Mouse (Mus musculus): Measurements from ENCODE around the gene Gab2. TPM values are rescaled to one million over a fixed set of nuclear protein-coding genes. Genes with fewer than 3 reads are reported as not detected.
A peak's percentile ranks its signal among the peaks of the same experiment; 100 is the strongest.
"Not testable (repeated sequence)": the region's sequence is repeated elsewhere in the genome, so short reads cannot be mapped to it uniquely, and the experiment has no call there.

Gene Gab2
- total and polyA plus RNA-seq, 2 experiments from 2014 or later = 15.7 to 36.8 TPM

DNA sequence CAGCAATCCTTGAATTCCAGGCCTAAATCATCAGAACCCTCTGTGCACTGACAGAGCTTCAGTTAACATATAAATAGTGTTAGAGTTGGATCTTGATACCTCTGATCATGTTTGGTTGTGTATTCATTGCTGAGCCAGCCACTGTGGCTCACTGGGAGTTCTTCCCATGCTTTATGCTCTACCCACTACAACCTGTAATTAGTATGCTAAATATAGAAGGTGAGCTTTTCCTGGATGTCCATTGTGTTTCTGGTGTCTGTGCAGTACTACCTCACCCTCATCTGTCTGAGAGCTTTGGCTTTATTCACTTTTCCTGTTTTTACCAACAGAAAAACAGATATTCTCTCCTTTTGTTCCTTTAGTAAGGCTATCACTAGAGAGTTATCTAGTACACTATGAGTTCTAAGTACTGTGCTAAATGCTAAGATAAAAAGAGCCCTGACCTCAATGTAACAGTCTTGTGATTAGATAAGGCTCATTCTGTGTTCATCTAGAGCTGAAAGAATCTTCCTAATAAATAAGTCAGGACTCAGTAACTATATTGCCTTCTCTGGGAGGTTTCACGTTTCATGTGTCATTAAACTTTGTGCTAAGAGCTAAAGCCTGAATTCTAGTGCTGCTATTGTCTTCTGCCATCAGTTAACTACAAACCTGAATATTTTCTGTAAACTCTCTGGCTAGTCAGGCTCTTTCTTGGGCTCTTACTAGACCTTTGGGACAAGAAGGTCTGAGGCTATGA, 127.6 kb downstream of the Gab2 start:
- WGBS = 85% methylated on average over 1 of the region's 1 CpGs
- Histone ChIP-seq H3K4me3 (ENCODE audit: low read depth, low read length) (no peak overlapping the region), H3K27ac (ENCODE audit: low read depth, low read length) (no peak overlapping the region), H3K36me3 (ENCODE audit: insufficient read depth, low read length) (no peaks in the 10 kb centered on the region), H3K4me2 (ENCODE audit: low read depth, low read length, poor library complexity, severe bottlenecking) (no peak overlapping the region), H3K9ac (replicated peaks; ENCODE audit: low read length, poor library complexity, severe bottlenecking) (no peak overlapping the region), H3K4me1 (ENCODE audit: insufficient read depth, low read length) (no peaks in the 10 kb centered on the region), H3K27me3 (ENCODE audit: insufficient read depth, low read length) (no peaks in the 10 kb centered on the region), H3K9me3 (ENCODE audit: low read length) (no peaks in the 10 kb centered on the region)
- no peak for TF ChIP-seq CTCF (IDR thresholded peaks at IDR 0.05)
- no peak for ATAC-seq (ENCODE audit: low FRiP score)
- no peak for DNase-seq (ENCODE audit: low spot score)

DNA sequence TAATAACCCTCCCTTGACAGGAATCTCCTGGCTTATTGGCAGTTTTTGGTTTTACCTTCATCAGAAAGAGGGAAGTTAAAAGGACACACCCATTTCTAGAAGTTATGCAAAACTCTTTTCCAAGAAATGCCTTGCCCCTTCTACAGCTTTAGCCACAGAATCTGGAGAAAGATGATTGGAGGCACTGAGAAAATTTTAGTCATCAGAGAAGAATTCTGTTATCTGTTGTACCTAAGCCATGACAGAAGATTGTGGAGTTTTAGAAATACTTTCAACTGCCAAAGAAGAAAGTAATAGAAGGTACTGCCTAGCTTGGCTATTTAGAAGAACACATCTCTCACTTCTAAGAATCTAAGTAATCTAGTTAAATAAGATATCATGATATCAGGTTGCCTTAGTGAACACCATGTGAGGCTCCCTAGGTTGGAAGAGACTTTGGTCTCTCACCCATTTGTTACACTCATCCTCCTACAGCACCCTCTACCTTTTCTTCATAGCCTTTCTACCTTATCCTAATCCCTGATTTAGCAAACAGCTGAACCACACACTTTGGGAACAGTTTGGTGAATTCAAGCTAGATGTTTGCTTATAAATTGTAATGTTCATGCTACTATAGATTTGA, 128.8 kb downstream of the Gab2 start:
- Histone ChIP-seq H3K27ac (ENCODE audit: low read depth, low read length) (no peak overlapping the region), H3K4me2 (ENCODE audit: low read depth, low read length, poor library complexity, severe bottlenecking) (no peak overlapping the region), H3K4me3 (ENCODE audit: low read depth, low read length) (no peak overlapping the region), H3K9ac (replicated peaks; ENCODE audit: low read length, poor library complexity, severe bottlenecking) (no peak overlapping the region), H3K36me3 (ENCODE audit: insufficient read depth, low read length) (no peaks in the 10 kb centered on the region), H3K27me3 (ENCODE audit: insufficient read depth, low read length) (no peaks in the 10 kb centered on the region), H3K9me3 (ENCODE audit: low read length) (no peaks in the 10 kb centered on the region), H3K4me1 (ENCODE audit: insufficient read depth, low read length) (no peaks in the 10 kb centered on the region)
- DNase-seq (ENCODE audit: low spot score) (no peak), ATAC-seq (ENCODE audit: low FRiP score) (no peak)
- no peak for TF ChIP-seq CTCF (IDR thresholded peaks at IDR 0.05)

DNA sequence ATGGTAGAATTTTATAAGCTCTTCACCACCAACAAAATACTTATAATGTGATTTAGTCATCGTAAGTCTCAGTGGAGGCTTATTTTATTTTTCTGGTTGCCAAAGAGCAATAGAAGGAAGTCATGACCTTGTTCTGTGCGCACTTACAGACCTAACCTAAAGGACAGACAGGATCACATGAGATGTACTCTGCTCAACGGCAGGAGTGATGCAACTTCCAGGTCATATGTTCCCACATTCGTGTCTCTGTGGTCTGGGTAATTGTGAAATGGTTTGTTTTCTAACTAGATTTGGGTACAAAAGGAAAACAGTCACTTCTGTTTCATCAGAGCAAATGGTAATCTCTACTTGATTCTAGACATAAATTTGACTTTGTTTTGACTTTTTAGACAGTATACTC, 129.7 kb downstream of the Gab2 start:
- no peaks in the 10 kb centered on the region for H3K36me3 ChIP-seq (ENCODE audit: insufficient read depth, low read length)
- H3K9me3 ChIP-seq (ENCODE audit: low read length) = no peaks in the 10 kb centered on the region
- H3K4me1 ChIP-seq (ENCODE audit: insufficient read depth, low read length) = no peaks in the 10 kb centered on the region
- no peak overlapping the region for H3K27ac ChIP-seq (ENCODE audit: low read depth, low read length)
- no peaks in the 10 kb centered on the region for H3K27me3 ChIP-seq (ENCODE audit: insufficient read depth, low read length)
- no peak for TF ChIP-seq CTCF (IDR thresholded peaks at IDR 0.05)
- no peak overlapping the region for H3K4me2 ChIP-seq (ENCODE audit: low read depth, low read length, poor library complexity, severe bottlenecking)
- 87% methylated on average over 4 of the region's 4 CpGs for WGBS
- no peak overlapping the region for H3K9ac ChIP-seq (replicated peaks; ENCODE audit: low read length, poor library complexity, severe bottlenecking)
- DNase-seq (ENCODE audit: low spot score) = no peak
- H3K4me3 ChIP-seq (ENCODE audit: low read depth, low read length) = no peak overlapping the region
- no peak for ATAC-seq (ENCODE audit: low FRiP score)

DNA sequence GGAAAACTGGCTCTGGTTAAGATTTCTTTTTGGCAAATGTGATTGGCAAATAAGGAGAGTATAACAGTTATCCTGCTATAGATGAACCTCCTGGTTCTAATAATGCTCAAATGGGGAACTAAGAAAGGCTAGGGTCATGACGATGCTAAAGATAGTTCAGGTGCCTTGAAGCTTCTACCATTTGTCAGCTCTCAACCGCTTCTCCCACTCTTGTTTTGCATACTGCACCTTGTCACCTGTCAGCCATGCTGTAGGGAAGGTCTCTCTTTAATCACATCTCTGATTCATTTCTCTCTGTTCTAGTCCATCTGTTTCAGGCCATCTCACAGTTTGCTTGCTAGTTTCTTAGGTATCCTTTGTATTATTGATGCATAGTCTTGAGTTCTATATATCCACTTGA, 142.4 kb downstream of the Gab2 start:
- Histone ChIP-seq H3K9ac (replicated peaks; ENCODE audit: low read length, poor library complexity, severe bottlenecking) (no peak overlapping the region), H3K4me1 (ENCODE audit: insufficient read depth, low read length) (no peaks in the 10 kb centered on the region), H3K4me3 (ENCODE audit: low read depth, low read length) (no peak overlapping the region), H3K27me3 (ENCODE audit: insufficient read depth, low read length) (no peaks in the 10 kb centered on the region), H3K36me3 (ENCODE audit: insufficient read depth, low read length) (peaks cover 7% of the 10 kb centered on the region), H3K4me2 (ENCODE audit: low read depth, low read length, poor library complexity, severe bottlenecking) (no peak overlapping the region), H3K9me3 (ENCODE audit: low read length) (no peaks in the 10 kb centered on the region), H3K27ac (ENCODE audit: low read depth, low read length) (no peak overlapping the region)
- DNase-seq (ENCODE audit: low spot score) (no peak), ATAC-seq (ENCODE audit: low FRiP score) (no peak)
- 91% methylated on average over 2 of the region's 2 CpGs for WGBS
- no peak for TF ChIP-seq CTCF (IDR thresholded peaks at IDR 0.05)

DNA sequence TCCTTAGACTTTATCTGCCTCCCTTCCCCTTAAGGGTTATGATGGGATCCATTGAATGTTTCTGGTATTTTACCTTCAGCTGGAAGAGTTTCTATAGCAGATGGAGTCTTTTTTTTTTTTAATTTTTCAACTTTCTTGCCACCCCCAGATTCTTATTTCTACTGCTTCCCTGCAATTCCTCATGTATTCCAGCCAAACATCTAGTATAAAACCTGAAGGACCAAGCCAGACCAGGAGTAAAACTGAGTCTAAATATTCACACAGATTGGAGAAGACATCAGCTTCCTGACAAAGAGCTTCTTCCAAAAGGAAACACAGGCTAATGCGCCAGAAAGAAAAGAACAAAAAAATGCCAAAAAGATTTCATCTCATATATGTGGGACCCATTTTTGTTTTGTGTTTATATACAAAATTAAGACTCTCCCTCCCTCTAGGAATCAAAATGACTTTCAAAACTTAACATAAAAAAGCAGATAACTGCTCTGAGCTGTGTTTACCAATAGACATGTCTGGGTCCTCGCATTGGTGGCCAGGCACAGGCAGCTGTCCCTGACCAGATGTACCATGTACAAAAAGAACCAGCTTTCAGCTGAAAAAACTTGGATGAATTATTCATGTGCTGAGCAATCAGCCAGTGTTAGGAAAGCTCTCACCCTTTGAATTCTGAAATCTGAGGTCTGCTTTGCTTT, 164.0 kb downstream of the Gab2 start:
- Histone ChIP-seq H3K4me3 (ENCODE audit: low read depth, low read length) (no peak overlapping the region), H3K9me3 (ENCODE audit: low read length) (no peaks in the 10 kb centered on the region), H3K36me3 (ENCODE audit: insufficient read depth, low read length) (no peaks in the 10 kb centered on the region), H3K27ac (ENCODE audit: low read depth, low read length) (no peak overlapping the region), H3K4me1 (ENCODE audit: insufficient read depth, low read length) (no peaks in the 10 kb centered on the region), H3K4me2 (ENCODE audit: low read depth, low read length, poor library complexity, severe bottlenecking) (no peak overlapping the region), H3K9ac (replicated peaks; ENCODE audit: low read length, poor library complexity, severe bottlenecking) (no peak overlapping the region), H3K27me3 (ENCODE audit: insufficient read depth, low read length) (no peaks in the 10 kb centered on the region)
- no peak for TF ChIP-seq CTCF (IDR thresholded peaks at IDR 0.05)
- DNase-seq (ENCODE audit: low spot score) (peak; percentile 4), ATAC-seq (ENCODE audit: low FRiP score) (no peak)
- WGBS = 47% methylated on average over 2 of the region's 2 CpGs

DNA sequence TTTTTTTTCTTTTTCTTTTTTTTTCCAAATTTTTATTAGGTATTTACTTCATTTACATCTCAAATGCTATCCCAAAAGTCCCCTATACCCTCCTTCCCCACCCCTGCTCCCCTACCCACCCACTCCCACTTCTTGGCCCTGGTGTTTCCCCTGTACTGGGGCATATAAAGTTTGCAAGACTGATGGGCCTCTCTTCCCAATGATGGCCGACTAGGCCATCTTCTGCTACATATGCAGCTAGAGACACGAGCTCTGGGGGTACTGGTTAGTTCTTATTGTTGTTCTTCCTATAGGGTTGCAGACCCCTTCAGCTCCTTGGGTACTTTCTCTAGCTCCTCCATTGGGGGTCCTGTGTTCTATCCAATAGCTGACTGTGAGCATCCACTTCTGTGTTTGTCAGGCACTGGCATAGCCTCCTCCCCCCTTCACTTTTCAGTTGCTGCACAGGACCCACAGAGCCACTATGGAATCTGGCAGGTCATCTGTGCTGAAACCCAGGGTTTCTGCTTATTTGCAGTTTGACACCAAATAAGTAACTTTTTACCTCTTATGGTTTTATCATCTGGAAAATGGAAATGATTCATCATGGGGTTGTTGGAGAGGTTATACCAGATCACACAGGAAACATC, 164.7 kb downstream of the Gab2 start:
- H3K36me3 ChIP-seq (ENCODE audit: insufficient read depth, low read length); ATAC-seq (ENCODE audit: low FRiP score); H3K9ac ChIP-seq (replicated peaks; ENCODE audit: low read length, poor library complexity, severe bottlenecking); H3K4me2 ChIP-seq (ENCODE audit: low read depth, low read length, poor library complexity, severe bottlenecking); H3K9me3 ChIP-seq (ENCODE audit: low read length); H3K27ac ChIP-seq (ENCODE audit: low read depth, low read length); DNase-seq (ENCODE audit: low spot score); H3K4me3 ChIP-seq (ENCODE audit: low read depth, low read length); H3K4me1 ChIP-seq (ENCODE audit: insufficient read depth, low read length); H3K27me3 ChIP-seq (ENCODE audit: insufficient read depth, low read length): not testable (repeated sequence)
- WGBS = 53% methylated on average over 2 of the region's 2 CpGs
